Comparison of ENCODE assay signal across 9 mouse cellular contexts in the genomic region with DNA sequence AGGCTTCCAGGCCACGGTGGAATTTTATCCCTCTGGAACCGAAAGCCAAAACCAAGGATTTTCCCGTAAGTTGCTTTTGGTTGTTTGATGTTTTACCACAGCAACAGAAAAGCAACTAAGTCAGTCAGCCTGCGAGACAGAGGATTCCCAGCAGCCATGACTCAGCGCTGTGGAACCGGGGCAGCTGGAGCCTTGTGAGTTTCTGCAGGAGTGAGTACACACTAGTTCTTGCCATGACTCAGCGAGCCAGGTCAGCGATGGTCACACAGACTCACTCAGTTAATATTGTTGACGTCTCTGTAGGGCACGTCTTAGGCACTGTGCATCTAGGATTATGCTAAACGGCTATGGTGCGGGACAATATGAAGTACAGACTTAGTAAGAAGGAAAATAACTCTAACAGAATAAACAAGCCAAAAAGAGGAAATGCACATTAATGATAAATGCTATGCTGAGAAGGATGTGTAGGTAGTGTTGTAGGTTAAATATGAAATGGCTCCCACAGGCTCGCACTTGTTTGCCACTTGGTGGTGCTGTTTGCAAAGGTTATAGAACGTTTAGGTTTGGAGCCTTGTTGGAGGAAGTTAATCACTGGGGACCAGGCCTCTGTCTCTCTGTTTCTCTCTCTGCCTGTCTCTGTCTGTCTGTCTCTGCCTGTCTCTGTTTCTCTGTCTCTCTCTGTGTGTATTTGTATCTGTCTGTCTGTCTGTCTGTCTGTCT. TPM values are rescaled to one million over a fixed set of nuclear protein-coding genes. Genes with fewer than 3 reads are reported as not detected.
DNase-seq lines count a peak whose midpoint lies in the region; ATAC-seq and TF ChIP-seq lines count a peak whose summit lies in the region.
"Had no signal": no experiment of that assay in that cellular context is flagged by ENCODE, and none has a peak within 500 bp of the region (broad histone marks: within the 10 kb centered on the region; RNA-seq: fewer than 3 reads in every experiment).

No protein-coding gene starts in this region.

- ATAC-seq in intestine, embryonic 14.5 days (replicated peaks; ENCODE audit: low FRiP score, low TSS enrichment, low read depth), result 0 out of 2 replicates have a peak, but pooled peaks have one; percentile 51
- ATAC-seq in megakaryocyte, adult 5-6 weeks (ENCODE audit: poor library complexity, severe bottlenecking), result peak; percentile 77

- WGBS in intestine, embryonic 14.5 days, result 58% methylated on average over 14 of the region's 14 CpGs

- no peak overlapping the region for H3K4me2 ChIP-seq in intestine, embryonic 14.5 days (ENCODE audit: low read length)

- intact Hi-C loops in gastrocnemius, adult 2 months (cut with DNase I), result no loop called here

- H3K36me3 ChIP-seq in intestine, embryonic 14.5 days (ENCODE audit: control insufficient read depth, insufficient read depth, low read length), result no peaks in the 10 kb centered on the region

- no peaks in the 10 kb centered on the region for H3K27me3 ChIP-seq in intestine, embryonic 14.5 days (replicated peaks; ENCODE audit: control insufficient read depth, insufficient read depth, low read length)

- H3K9ac ChIP-seq in intestine, embryonic 14.5 days (ENCODE audit: low read length), result no peak overlapping the region

- peak; percentile 62 for TF ChIP-seq CTCF in gastrocnemius, adult 2 months (IDR thresholded peaks at IDR 0.05)

- H3K27ac ChIP-seq in gastrocnemius, adult 2 months, result peak overlapping the region; percentile 4; the same call in 1 of the 2 replicates
- no peak overlapping the region for H3K27ac ChIP-seq in intestine, embryonic 14.5 days (ENCODE audit: low read depth)

- H3K4me1 ChIP-seq in intestine, embryonic 14.5 days (replicated peaks; ENCODE audit: control insufficient read depth, insufficient read depth, low read length), result no peaks in the 10 kb centered on the region

- peak; percentile 66 for DNase-seq in gastrocnemius, adult 2 months
- no peak for DNase-seq in gastrocnemius, postnatal 10 days
- DNase-seq in spleen, postnatal 36 days (ENCODE audit: low spot score in 2 of 2), result peak; percentile 31 to 37
- DNase-seq in spleen, postnatal 14 days (ENCODE audit: low spot score in 2 of 2), result no peak
- peak; percentile 27 for DNase-seq in c-Kit-positive CD71-positive TER-119-positive erythroid progenitor cells, embryonic 14.5 days (ENCODE audit: low spot score)
- no peak for DNase-seq in intestine, embryonic 14.5 days (ENCODE audit: low spot score)
- peak; percentile 60 for DNase-seq in thymus, postnatal 25 days

- H3K9me3 ChIP-seq in intestine, embryonic 14.5 days (ENCODE audit: control insufficient read depth, low read length), result no peaks in the 10 kb centered on the region

- peak overlapping the region; percentile 9; the same call in 1 of the 2 replicates for H3K4me3 ChIP-seq in gastrocnemius, adult 2 months
- H3K4me3 ChIP-seq in intestine, embryonic 14.5 days (ENCODE audit: low read depth, low read length), result no peak overlapping the region

RNA-seq across cellular contexts. Expression of gene Sema4f, which starts 30.3 kb away (rescaled TPM):
- total RNA-seq in gastrocnemius, adult 2 months (2021), result under 1 TPM in 1 of 2 experiments, not detected in 1; 0.05 TPM
- under 1 TPM; 0.47 to 0.49 TPM for total RNA-seq in gastrocnemius, postnatal 10 days (2021)
- 1.5 and 1.6 TPM in 2 replicates for polyA plus RNA-seq in intestine, embryonic 14.5 days (2014; fragmentation: Nextera tagmentation; extraction: Ambion mirVana)
- total RNA-seq in megakaryocyte, adult 5-6 weeks (2015), result 1.4 and 2.5 TPM in 2 replicates
- 0.29 and 1.6 TPM in 2 replicates for total RNA-seq in megakaryocyte, adult 5-6 weeks (2017)

RNA-seq across cellular contexts. Expression of gene M1ap, which starts 37.4 kb away (rescaled TPM):
- total RNA-seq in gastrocnemius, adult 2 months (2021), result under 1 TPM in 1 of 2 experiments, not detected in 1; 0.45 TPM
- under 1 TPM in 1 of 2 experiments, not detected in 1; 0.49 TPM for total RNA-seq in gastrocnemius, postnatal 10 days (2021)
- 0.17 and 0.47 TPM in 2 replicates for polyA plus RNA-seq in intestine, embryonic 14.5 days (2014; fragmentation: Nextera tagmentation; extraction: Ambion mirVana)
- 0.98 and 1.1 TPM in 2 replicates for total RNA-seq in megakaryocyte, adult 5-6 weeks (2015)
- total RNA-seq in megakaryocyte, adult 5-6 weeks (2017), result 1.5 and 3.5 TPM in 2 replicates
- total RNA-seq: left cerebral cortex, postnatal 10 days had no signal

Comparison
In these comparisons a context has a peak if more than half of its experiments do, and no peak if none do; other contexts are left out.
1. DNase-seq: peak in gastrocnemius, adult 2 months (single experiment), spleen, postnatal 36 days (2 of 2), c-Kit-positive CD71-positive TER-119-positive erythroid progenitor cells, embryonic 14.5 days (single experiment) and thymus, postnatal 25 days (single experiment); none in gastrocnemius, postnatal 10 days (single experiment), spleen, postnatal 14 days (0 of 2) and intestine, embryonic 14.5 days (single experiment).